9 mouse cellular contexts compared by ENCODE assay signal in the genomic region with DNA sequence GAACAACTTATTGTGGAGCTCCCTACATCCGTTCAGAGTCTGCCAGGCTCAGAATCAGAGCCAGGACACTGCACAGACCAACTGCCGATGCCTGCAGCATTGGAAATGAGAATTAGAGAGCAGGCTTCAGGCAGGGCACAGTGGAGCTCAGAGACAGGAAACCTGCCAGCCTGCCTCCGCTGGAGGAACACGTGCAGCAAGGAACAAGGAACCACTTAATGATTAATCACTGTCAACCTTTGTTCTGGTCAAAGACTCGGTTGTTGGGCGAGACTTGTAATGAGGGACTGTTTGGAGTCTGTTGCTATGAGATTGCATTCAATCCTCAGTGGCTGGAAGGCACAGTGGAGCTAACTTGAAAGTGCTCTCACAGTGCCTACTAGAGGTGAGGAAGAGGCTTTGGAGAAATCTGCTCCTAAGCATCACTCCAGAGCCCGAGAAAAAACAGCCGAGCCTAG.
DNase-seq lines count a peak whose midpoint lies in the region; ATAC-seq and TF ChIP-seq lines count a peak whose summit lies in the region.
"Had no signal": no experiment of that assay in that cellular context is flagged by ENCODE, and none has a peak within 500 bp of the region (broad histone marks: within the 10 kb centered on the region; RNA-seq: fewer than 3 reads in every experiment).

No protein-coding gene starts in this region.

- H3K9me3 ChIP-seq in heart, embryonic 16.5 days (replicated peaks; ENCODE audit: control insufficient read depth, low read length): no peaks in the 10 kb centered on the region
- no peaks in the 10 kb centered on the region for H3K9me3 ChIP-seq in midbrain, postnatal 0 days (ENCODE audit: low read length)
- H3K9me3 ChIP-seq: megakaryocyte, embryonic 14.5 days had no signal

- 13% methylated on average over 8 of the region's 8 CpGs for WGBS in heart, embryonic 16.5 days
- WGBS in liver, adult 2 months: 7% methylated on average over 8 of the region's 8 CpGs
- 16% methylated on average over 8 of the region's 8 CpGs for WGBS in midbrain, postnatal 0 days

- H3K4me2 ChIP-seq in heart, embryonic 16.5 days (ENCODE audit: low read depth, low read length): peak overlapping the region; percentile 44
- no peak overlapping the region for H3K4me2 ChIP-seq in midbrain, postnatal 0 days (ENCODE audit: low read depth, low read length, poor library complexity, severe bottlenecking)

- TF ChIP-seq POLR2A in liver, adult 2 months (IDR thresholded peaks at IDR 0.05; ENCODE audit: extremely low read depth, insufficient read depth, low read length): no peak

- H3K79me2 ChIP-seq in liver, adult 2 months (ENCODE audit: control insufficient read depth, insufficient read depth, low read length): no peaks in the 10 kb centered on the region

- no peaks in the 10 kb centered on the region for H3K36me3 ChIP-seq in heart, embryonic 16.5 days (ENCODE audit: control insufficient read depth, insufficient read depth)
- H3K36me3 ChIP-seq in liver, adult 2 months (ENCODE audit: control insufficient read depth, insufficient read depth, low read length): no peaks in the 10 kb centered on the region
- H3K36me3 ChIP-seq in midbrain, postnatal 0 days (ENCODE audit: insufficient read depth, low read length): no peaks in the 10 kb centered on the region

- no peaks in the 10 kb centered on the region for H3K27me3 ChIP-seq in heart, embryonic 16.5 days (ENCODE audit: control insufficient read depth, insufficient read depth, low read length)
- no peaks in the 10 kb centered on the region for H3K27me3 ChIP-seq in liver, adult 2 months (ENCODE audit: control insufficient read depth, insufficient read depth, low read length)
- no peaks in the 10 kb centered on the region for H3K27me3 ChIP-seq in midbrain, postnatal 0 days (ENCODE audit: insufficient read depth, low read length)

- peak; percentile 65 for ATAC-seq in heart, embryonic 16.5 days (replicated peaks; ENCODE audit: extremely low read depth, insufficient read depth, low FRiP score)
- peak; percentile 93 for ATAC-seq in midbrain, postnatal 0 days (ENCODE audit: low FRiP score)

- peaks cover 4% of the 10 kb centered on the region; the same call in 1 of the 2 replicates for H3K4me1 ChIP-seq in heart, embryonic 16.5 days (ENCODE audit: control insufficient read depth, insufficient read depth, low read length)
- no peaks in the 10 kb centered on the region for H3K4me1 ChIP-seq in liver, adult 2 months (ENCODE audit: control insufficient read depth, insufficient read depth, low read length)
- H3K4me1 ChIP-seq in midbrain, postnatal 0 days (ENCODE audit: insufficient read depth, low read length): no peaks in the 10 kb centered on the region

- no peak for TF ChIP-seq CTCF in liver, adult 2 months (IDR thresholded peaks at IDR 0.05; ENCODE audit: low read depth, low read length)
- peak; percentile 77 for TF ChIP-seq CTCF in midbrain, postnatal 0 days (IDR thresholded peaks at IDR 0.05)

- peak; percentile 91 for DNase-seq in heart, adult 11 months
- no peak for DNase-seq in heart, postnatal 25 days (ENCODE audit: low spot score)
- DNase-seq in fibroblast of lung, adult 2 months (ENCODE audit: low read depth): peak; percentile 70
- DNase-seq in kidney, postnatal 25 days: peak; percentile 74 to 89
- peak; percentile 86 for DNase-seq in liver, adult 2 months (ENCODE audit: extremely low read depth, low read depth, low spot score)
- peak; percentile 93 for DNase-seq in midbrain, postnatal 0 days (ENCODE audit: low spot score)
- DNase-seq in T-cell, adult 2 months (ENCODE audit: low spot score): no peak

- H3K9ac ChIP-seq in heart, embryonic 16.5 days (ENCODE audit: low read length): peak overlapping the region; percentile 35; the same call in 1 of the 2 replicates
- no peak overlapping the region for H3K9ac ChIP-seq in liver, adult 2 months (ENCODE audit: low read depth, low read length)
- H3K9ac ChIP-seq in midbrain, postnatal 0 days (replicated peaks; ENCODE audit: low read length, poor library complexity, severe bottlenecking): no peak overlapping the region

- peak overlapping the region; percentile 35; the same call in 1 of the 2 replicates for H3K27ac ChIP-seq in heart, embryonic 16.5 days (ENCODE audit: low read length)
- no peak overlapping the region for H3K27ac ChIP-seq in liver, adult 2 months (replicated peaks; ENCODE audit: insufficient read depth, low read depth, low read length)
- peak overlapping the region; percentile 44 for H3K27ac ChIP-seq in midbrain, postnatal 0 days (ENCODE audit: low read depth, low read length)

- intact Hi-C loops in heart, postnatal 25 days (cut with DNase I): no loop called here

- no peak overlapping the region for H3K4me3 ChIP-seq in heart, embryonic 16.5 days (ENCODE audit: low read length)
- H3K4me3 ChIP-seq in liver, adult 2 months (ENCODE audit: insufficient read depth, low read depth, low read length): no peak overlapping the region
- H3K4me3 ChIP-seq in midbrain, postnatal 0 days (ENCODE audit: low read depth, low read length): no peak overlapping the region
- H3K4me3 ChIP-seq: megakaryocyte, embryonic 14.5 days had no signal

Comparison
In these comparisons a context has a peak if more than half of its experiments do, and no peak if none do; other contexts are left out.
1. DNase-seq: peak in heart, adult 11 months (single experiment), fibroblast of lung, adult 2 months (single experiment), kidney, postnatal 25 days (2 of 2), liver, adult 2 months (single experiment) and midbrain, postnatal 0 days (single experiment); none in heart, postnatal 25 days (single experiment) and T-cell, adult 2 months (single experiment).